Mouse (Mus musculus) intestine, postnatal 0 days (tissue): ENCODE data around the gene Iqgap3. TPM values are rescaled to one million over a fixed set of nuclear protein-coding genes. Genes with fewer than 3 reads are reported as not detected.
A peak's percentile ranks its signal among the peaks of the same experiment; 100 is the strongest.

ENCODE experiments used
- ATAC-seq: fragments of 200-750 bp; cut with Nextera tagmentation; 2 replicates; pipeline ENCODE4 v1.8.0; 2017; ENCODE audit warnings: mild to moderate bottlenecking, moderate TSS enrichment, moderate library complexity
- H3K27ac ChIP-seq: fragments of 300-500 bp; sonication (generic); 2 replicates; pipeline ENCODE4 v1.5.1; 2014; ENCODE audit warnings: mild to moderate bottlenecking, low read depth, low read length, moderate library complexity
- H3K27me3 ChIP-seq: fragments of 300-500 bp; sonication (generic); replicated peaks from 2 replicates; pipeline ENCODE4 v1.6.1; 2014; ENCODE audit warnings: low read length, mixed read lengths; ENCODE audit not compliant: control insufficient read depth, insufficient read depth
- H3K36me3 ChIP-seq: fragments of 300-500 bp; sonication (generic); 2 replicates; pipeline ENCODE4 v1.6.1; 2014; ENCODE audit warnings: mild to moderate bottlenecking, moderate library complexity; ENCODE audit not compliant: control insufficient read depth, insufficient read depth
- H3K4me1 ChIP-seq: fragments of 300-500 bp; sonication (generic); replicated peaks from 2 replicates; pipeline ENCODE4 v1.6.1; 2014; ENCODE audit warnings: antibody characterized with exemption, low read length, mixed read lengths; ENCODE audit not compliant: control insufficient read depth, insufficient read depth
- H3K4me2 ChIP-seq: fragments of 300-500 bp; sonication (generic); replicated peaks from 2 replicates; pipeline ENCODE4 v1.6.1; 2014; ENCODE audit warnings: low read depth, mild to moderate bottlenecking, moderate library complexity
- H3K4me3 ChIP-seq: fragments of 300-500 bp; sonication (generic); 2 replicates; pipeline ENCODE4 v1.5.1; 2014; ENCODE audit warnings: low read depth, low read length
- H3K9ac ChIP-seq: fragments of 300-500 bp; sonication (generic); 2 replicates; pipeline ENCODE4 v1.6.1; 2014; ENCODE audit warnings: mild to moderate bottlenecking, low read depth, low read length
- H3K9me3 ChIP-seq: fragments of 300-500 bp; sonication (generic); 2 replicates; pipeline ENCODE4 v1.6.1; 2016; ENCODE audit warnings: mixed run types; ENCODE audit not compliant: control insufficient read depth
- CTCF ChIP-seq: sonication (generic); IDR thresholded peaks from 2 replicates; pipeline ENCODE4 v1.5.1; 2016; ENCODE audit warnings: low read depth, mild to moderate bottlenecking, control low read depth, antibody characterized with exemption, moderate library complexity
- WGBS: fragments of 180-500 bp; shearing (Covaris S2); extraction: QIAGEN DNeasy Blood & Tissue Kit; methylation state at CpG from one replicate; pipeline ENCODE4 v1.1.7; 2014; 5-methylcytosine and 5-hydroxymethylcytosine counted together
- polyA plus RNA-seq: library from polyadenylated mRNA; unstranded; fragments of >200 nt; fragmentation: Nextera tagmentation; extraction: Ambion mirVana; gene quantifications from 2 replicates; pipeline ENCODE4 v1.2.1, GENCODE M21; 2015

Iqgap3 gene
- polyA plus RNA-seq, 1 experiment from 2014 or later = 4.3 TPM

DNA sequence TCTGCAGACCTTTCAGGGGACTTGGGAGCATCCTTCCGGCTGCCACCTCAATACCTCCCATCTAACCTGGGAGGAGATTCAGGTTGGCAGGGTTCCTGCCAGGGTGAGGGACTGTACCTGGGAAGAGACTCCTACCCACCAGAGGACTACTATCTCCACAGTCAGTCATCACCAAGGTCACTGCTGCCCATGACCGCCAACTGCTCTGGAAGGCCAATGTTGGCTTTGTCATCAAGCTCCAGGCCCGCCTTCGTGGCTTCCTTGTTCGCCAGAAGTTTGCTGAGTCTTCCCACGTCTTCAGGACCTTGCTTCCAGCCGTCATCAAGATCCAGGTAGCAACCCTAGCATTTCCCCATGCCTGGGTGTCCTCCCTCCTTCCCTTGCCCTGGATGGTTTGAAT, 20.0 kb downstream of the Iqgap3 start:
- ATAC-seq = no peak
- Histone ChIP-seq H3K36me3 (peaks cover 65% of the 10 kb centered on the region), H3K9me3 (no peaks in the 10 kb centered on the region), H3K4me1 (no peaks in the 10 kb centered on the region), H3K27ac (peak overlapping the region; percentile 35; the same call in 1 of the 2 replicates), H3K4me2 (no peak overlapping the region), H3K27me3 (no peaks in the 10 kb centered on the region), H3K4me3 (no peak overlapping the region), H3K9ac (no peak overlapping the region)
- WGBS = 93% methylated on average over 7 of the region's 7 CpGs
- TF ChIP-seq CTCF = no peak

- Histone ChIP-seq H3K27ac (peak overlapping the region; percentile 35), H3K4me1 (no peaks in the 10 kb centered on the region), H3K9me3 (no peaks in the 10 kb centered on the region), H3K36me3 (peaks cover 69% of the 10 kb centered on the region; the same call in 1 of the 2 replicates), H3K4me2 (no peak overlapping the region), H3K9ac (no peak overlapping the region), H3K4me3 (no peak overlapping the region), H3K27me3 (no peaks in the 10 kb centered on the region)
- TF ChIP-seq CTCF = no peak
- 83% methylated on average over 6 of the region's 6 CpGs for WGBS
- no peak for ATAC-seq
Observed at GRCm38 (mm10) chr3:88102196-88102595, 20.4 kb downstream of the Iqgap3 start.

DNA sequence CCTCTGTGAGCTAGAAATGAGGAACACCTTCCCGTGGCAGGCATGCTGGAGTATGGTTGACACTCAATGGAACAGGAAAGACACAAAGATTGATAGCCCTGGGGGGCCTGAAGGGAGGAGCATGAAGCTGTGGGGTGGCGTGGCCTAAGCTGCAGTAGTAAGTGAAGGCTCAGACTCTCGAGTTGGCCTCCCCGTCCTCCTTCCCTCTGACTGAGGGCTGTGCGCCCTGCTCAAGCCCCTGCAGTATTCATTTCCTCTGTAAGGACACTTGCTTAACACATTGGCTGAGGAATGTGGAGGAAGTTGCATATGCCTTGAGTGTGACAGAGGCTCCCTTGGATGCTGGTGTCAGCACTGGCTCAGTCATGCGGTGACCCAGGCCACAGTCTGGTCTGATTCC, 20.8 kb downstream of the Iqgap3 start:
- Histone ChIP-seq H3K9ac (no peak overlapping the region), H3K4me3 (no peak overlapping the region), H3K27ac (peak overlapping the region; percentile 35), H3K9me3 (no peaks in the 10 kb centered on the region), H3K27me3 (no peaks in the 10 kb centered on the region), H3K36me3 (peaks cover 71% of the 10 kb centered on the region), H3K4me1 (no peaks in the 10 kb centered on the region), H3K4me2 (no peak overlapping the region)
- WGBS = 82% methylated on average over 6 of the region's 6 CpGs
- TF ChIP-seq CTCF = no peak
- no peak for ATAC-seq

GRCm38 (mm10) chr3:88106126-88106525, 24.4 kb downstream of the Iqgap3 start:
- no peaks in the 10 kb centered on the region for H3K9me3 ChIP-seq
- H3K36me3 ChIP-seq = peaks cover 76% of the 10 kb centered on the region
- 93% methylated on average over 4 of the region's 4 CpGs for WGBS
- no peaks in the 10 kb centered on the region for H3K27me3 ChIP-seq
- H3K27ac ChIP-seq = no peak overlapping the region
- no peaks in the 10 kb centered on the region for H3K4me1 ChIP-seq
- no peak overlapping the region for H3K4me3 ChIP-seq
- no peak for ATAC-seq
- no peak overlapping the region for H3K4me2 ChIP-seq
- no peak for TF ChIP-seq CTCF
- H3K9ac ChIP-seq = no peak overlapping the region

DNA sequence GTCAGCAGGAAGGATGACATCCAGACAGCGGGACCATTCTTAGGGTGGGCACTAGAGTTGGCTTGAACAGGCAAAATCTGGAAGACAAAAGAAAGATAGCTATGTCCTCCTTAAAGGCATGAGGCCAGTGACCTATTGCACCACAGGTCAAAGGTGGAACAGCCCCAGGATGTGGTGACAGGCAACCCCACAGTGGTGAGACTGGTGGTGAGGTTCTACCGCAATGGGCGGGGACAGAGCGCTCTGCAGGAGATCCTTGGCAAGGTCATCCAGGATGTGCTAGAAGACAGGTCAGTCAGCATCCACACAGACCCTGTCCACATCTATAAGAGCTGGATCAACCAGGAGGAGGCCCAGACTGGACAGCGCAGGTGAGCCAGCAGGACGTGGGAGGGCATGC, 27.4 kb downstream of the Iqgap3 start:
- 97% methylated on average over 6 of the region's 6 CpGs for WGBS
- H3K4me2 ChIP-seq = no peak overlapping the region
- no peaks in the 10 kb centered on the region for H3K9me3 ChIP-seq
- no peaks in the 10 kb centered on the region for H3K4me1 ChIP-seq
- TF ChIP-seq CTCF = no peak
- ATAC-seq = no peak
- peaks cover 78% of the 10 kb centered on the region for H3K36me3 ChIP-seq
- no peak overlapping the region for H3K27ac ChIP-seq
- no peaks in the 10 kb centered on the region for H3K27me3 ChIP-seq
- no peak overlapping the region for H3K4me3 ChIP-seq
- H3K9ac ChIP-seq = no peak overlapping the region

DNA sequence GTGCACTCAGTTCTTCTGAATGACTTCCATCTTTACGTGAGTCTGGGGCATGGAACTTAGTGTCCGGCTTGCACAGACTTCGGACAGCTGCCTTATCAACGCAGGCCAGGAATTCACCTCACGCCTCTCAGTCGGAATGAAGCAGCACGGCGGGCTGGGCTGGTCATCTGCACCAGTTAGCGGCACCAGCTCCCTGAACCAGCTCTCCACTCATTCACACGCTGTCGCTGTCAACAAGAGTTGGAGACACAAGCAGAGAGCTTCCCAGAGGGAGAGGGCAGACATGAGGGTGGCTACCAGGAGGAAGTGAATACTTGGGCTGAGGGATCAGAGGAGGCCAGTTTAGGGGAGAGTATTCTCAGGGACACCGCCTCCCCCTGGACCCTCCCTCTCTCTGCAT, 32.6 kb downstream of the Iqgap3 start:
- H3K36me3 ChIP-seq = peaks cover 77% of the 10 kb centered on the region

DNA sequence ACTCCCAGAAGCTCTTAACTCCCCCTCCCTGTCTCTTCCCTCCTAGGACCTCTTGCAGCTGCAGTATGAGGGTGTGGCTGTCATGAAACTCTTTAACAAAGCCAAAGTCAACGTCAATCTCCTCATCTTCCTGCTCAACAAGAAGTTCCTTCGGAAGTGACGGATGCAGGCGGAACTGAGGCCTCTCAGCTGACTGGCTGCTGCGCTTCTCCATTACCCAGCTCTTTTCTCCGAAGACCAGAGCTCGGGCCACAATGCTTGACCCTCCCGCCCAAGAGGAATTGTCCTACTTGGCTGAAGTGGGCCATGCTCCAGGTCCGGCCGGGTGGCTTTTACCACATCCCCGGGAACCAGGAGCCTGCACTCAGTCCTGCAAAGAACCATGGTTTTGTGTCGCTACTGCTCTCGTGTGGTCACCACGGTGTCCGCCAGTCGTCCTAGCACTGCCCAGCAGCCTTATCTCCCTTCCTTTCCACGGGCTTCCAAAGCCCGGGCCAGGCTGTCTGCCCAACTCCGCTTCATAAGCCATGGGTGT, 38.4 kb downstream of the Iqgap3 start:
- no peak for ATAC-seq
- H3K27ac ChIP-seq = no peak overlapping the region
- no peak for TF ChIP-seq CTCF
- H3K4me2 ChIP-seq = no peak overlapping the region
- peaks cover 27% of the 10 kb centered on the region for H3K36me3 ChIP-seq
- H3K4me3 ChIP-seq = no peak overlapping the region
- no peak overlapping the region for H3K9ac ChIP-seq
- 79% methylated on average over 19 of the region's 19 CpGs for WGBS
- no peaks in the 10 kb centered on the region for H3K9me3 ChIP-seq
- no peaks in the 10 kb centered on the region for H3K27me3 ChIP-seq
- no peaks in the 10 kb centered on the region for H3K4me1 ChIP-seq

More for the DNA sequence above, 32.6 kb downstream of the Iqgap3 start:
- no peak overlapping the region for H3K27ac ChIP-seq
- H3K4me3 ChIP-seq = no peak overlapping the region
- TF ChIP-seq CTCF = no peak
- H3K9ac ChIP-seq = no peak overlapping the region
- no peak for ATAC-seq
- no peaks in the 10 kb centered on the region for H3K9me3 ChIP-seq
- no peak overlapping the region for H3K4me2 ChIP-seq
- H3K4me1 ChIP-seq = no peaks in the 10 kb centered on the region
- no peaks in the 10 kb centered on the region for H3K27me3 ChIP-seq
- WGBS = 94% methylated on average over 12 of the region's 12 CpGs
